Mouse (Mus musculus) frontal cortex, adult 2 months (tissue): ENCODE data around the gene Plcb4. TPM values are rescaled to one million over a fixed set of nuclear protein-coding genes. Genes with fewer than 3 reads are reported as not detected.
A peak's percentile ranks its signal among the peaks of the same experiment; 100 is the strongest.

Source experiments
- DNase-seq, 2 experiments: peaks; one replicate each; pipeline ENCODE4 v3.0.0; 2022; ENCODE audit warnings: low spot score in 1 of 2; ENCODE audit errors: extremely low spot score in 1 of 2
- polyA plus RNA-seq: library from polyadenylated mRNA; depleted of rRNA; stranded (reverse); fragments of >200 nt; gene quantifications from 2 replicates; pipeline ENCODE4 v1.2.3, GENCODE M21; 2012

Plcb4 gene
- polyA plus RNA-seq, 1 experiment = 48.5 TPM

- no peak for DNase-seq
These were observed 141.6 kb downstream of the Plcb4 start for GRCm38 (mm10) chr2:135800385-135800784.

- DNase-seq = no peak
These were observed 144.2 kb downstream of the Plcb4 start for GRCm38 (mm10) chr2:135802878-135803450.

- DNase-seq = no peak
These were observed 147.2 kb downstream of the Plcb4 start for GRCm38 (mm10) chr2:135805748-135806685.

GRCm38 (mm10) chr2:135808342-135808741 is 149.5 kb downstream of the Plcb4 start:
- no peak for DNase-seq

GRCm38 (mm10) chr2:135810841-135811240 is 152.0 kb downstream of the Plcb4 start:
- no peak for DNase-seq

GRCm38 (mm10) chr2:135811453-135812101 is 152.8 kb downstream of the Plcb4 start:
- DNase-seq = no peak

- no peak for DNase-seq
These were observed 154.0 kb downstream of the Plcb4 start for GRCm38 (mm10) chr2:135812701-135813246.

- DNase-seq = no peak
These were observed 161.9 kb downstream of the Plcb4 start for GRCm38 (mm10) chr2:135820691-135821090.

DNA sequence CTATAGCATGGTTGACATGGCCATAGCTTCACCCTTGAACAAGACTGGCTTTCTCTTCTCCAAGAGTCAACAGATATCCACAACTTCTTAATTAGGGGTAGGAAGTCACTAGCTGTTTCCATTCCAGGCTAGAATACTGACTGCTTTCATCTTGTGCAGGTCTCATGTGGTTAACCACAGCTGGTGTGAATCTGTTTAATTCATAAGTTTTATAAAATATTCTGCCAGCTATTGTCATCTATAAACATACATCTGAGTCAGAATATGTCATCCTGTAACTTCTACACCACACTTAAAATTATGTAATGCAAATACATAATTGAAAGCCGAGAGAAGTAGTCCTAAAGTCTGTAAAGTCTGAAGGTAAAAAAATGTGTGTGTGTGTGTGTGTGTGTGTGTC is 164.9 kb downstream of the Plcb4 start:
- DNase-seq = no peak

DNA sequence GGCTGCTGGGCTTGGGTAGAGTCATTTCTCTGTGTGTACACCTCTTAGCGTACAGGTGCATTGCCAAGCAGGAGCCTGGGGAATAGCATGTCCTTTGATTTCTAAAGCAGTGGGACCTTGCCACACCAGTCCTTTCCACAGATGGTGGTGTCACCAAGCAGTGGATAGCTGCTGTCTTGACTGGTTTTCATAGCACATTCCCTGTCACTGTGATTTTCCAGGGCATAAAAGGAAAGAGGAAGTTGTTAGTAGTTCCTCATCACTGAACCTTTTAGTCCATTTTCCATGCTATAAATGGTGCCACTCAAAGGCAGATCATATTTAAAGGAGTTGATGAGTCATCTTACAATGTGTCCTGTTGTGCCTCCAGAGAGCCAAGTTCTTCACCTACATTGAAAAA is 165.9 kb downstream of the Plcb4 start:
- no peak for DNase-seq

DNA sequence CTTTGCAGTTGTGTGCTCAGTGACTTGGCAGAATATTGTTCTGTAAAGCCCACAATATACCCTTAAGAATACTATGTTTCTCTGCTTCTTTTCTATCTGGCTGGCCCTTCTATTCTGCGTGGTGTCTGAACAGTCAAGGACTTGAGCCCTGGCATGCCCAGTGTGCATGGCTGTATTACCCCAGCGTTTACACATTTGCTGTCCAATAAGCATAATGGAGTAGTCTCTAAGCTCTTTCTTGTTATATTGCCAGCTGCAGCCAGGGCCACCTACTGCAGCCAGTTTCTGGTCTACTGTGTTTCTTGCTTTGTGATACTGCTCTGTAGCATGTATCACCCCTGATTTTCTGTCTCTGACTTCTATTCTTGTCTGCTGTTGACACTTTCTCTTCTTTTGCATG is 166.8 kb downstream of the Plcb4 start:
- no peak for DNase-seq

DNA sequence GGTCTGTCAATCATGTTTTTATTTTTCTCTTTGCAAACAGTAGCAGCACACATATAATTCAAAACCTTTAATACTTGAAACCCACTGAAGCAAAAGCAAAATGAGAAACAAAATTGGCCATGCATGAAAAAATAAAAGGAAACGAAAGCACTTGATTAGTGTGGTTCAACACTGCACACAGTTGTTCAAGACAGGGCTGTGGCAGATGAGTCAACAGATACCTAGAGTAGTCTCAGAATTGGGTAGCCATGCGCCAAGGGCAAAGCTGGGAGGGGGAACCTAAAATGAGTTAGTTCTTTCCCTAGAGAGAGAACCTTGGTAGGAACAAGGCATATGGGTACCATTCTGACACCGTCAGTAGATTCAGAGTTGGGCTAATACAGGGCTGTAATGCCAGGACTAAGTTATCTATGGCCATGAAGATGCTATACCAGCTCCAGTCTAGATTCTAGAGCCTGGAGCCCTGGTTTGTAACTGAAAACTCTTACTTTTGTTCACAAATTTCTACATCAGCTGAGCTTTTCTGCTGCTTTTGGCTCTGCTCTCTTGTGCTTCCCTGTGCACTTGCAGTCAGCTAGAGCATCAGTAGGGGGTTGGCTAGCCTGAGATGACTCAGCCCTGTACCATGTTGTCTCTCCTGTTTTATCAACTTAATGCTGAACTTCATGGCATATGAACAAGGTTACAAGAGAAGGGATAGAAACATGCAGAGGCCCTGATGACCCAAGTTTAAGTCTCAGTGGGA is 168.0 kb downstream of the Plcb4 start:
- DNase-seq = no peak

- DNase-seq = no peak
These were observed 169.6 kb downstream of the Plcb4 start for GRCm38 (mm10) chr2:135828446-135828845.

DNA sequence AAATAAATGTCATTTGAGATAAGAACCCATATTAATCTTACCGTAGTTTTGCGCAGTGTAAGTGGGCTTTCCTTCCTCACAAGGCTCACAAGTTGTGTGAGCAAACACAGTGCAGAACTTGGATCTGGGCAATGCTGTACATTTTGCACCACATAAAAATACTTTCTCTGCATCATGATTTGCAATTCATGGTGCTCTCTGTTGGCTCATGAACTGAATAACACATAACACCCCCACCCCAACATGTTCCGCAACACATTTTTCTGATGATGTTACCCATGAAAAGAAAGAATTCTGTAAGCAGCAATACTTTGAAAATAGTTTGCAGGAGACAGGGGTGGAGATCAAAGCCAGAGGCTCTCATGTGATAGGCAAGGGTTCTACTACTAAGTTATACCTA is 174.9 kb downstream of the Plcb4 start:
- peak in 1 of 2 experiments; percentile 33 for DNase-seq

DNA sequence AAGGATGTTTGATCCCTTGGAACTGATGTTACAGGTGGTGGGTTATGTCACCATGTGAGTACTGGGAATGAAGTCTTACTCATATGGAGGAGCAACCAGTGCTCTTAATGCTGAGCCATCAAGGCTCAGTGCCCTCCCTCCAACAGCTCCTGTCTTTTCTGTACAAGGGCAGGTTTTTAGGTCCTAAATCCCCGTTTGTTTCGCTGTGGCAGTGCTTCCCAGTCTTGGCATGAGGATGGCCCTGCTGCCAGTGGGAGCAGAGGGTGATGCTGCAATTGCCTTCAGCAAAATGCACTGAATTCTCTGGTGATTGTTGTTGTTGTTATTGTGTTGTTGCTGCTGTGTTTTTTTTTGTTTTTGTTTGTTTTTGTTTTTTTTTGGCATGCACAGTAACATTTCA is 175.6 kb downstream of the Plcb4 start:
- no peak for DNase-seq

DNA sequence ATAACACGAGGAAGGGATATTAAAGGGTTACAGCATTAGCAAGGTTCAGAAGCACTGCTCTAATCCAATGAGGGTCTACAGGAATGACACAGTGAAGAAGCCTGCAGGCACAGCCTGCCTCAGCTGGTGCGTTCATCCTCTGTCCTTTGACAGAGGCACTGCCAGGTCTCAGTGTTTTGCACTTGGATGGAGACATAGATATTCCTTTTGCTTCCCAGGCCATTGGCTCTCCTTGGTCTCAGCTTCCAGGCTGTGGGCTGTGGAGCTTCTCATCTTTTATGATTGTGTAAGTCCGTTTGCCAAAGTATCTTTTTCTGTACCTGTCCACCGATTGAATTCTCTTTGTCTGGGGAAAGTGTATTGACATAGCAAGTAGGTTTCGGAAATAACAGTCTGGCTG is 177.1 kb downstream of the Plcb4 start:
- DNase-seq = no peak

DNA sequence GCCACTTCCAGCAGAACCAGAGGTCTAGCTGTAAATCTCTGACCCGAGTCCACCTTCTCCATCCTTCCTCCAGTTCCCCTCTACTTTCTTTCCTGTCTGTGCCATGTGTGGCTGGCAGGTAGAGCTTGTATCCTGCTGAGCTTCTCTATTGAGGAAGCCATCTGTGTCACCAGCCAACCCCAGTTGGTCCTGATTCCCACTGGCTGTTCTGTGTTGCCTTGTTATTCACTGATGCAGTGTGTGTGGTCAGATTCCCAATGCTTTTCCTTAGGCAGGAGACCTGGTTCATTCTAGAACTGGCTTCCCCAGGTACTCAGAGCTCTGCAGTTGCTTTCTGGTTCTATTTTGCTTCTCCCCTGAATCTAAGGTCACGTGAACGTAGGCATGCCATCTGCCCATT is 177.6 kb downstream of the Plcb4 start:
- DNase-seq = no peak

DNA sequence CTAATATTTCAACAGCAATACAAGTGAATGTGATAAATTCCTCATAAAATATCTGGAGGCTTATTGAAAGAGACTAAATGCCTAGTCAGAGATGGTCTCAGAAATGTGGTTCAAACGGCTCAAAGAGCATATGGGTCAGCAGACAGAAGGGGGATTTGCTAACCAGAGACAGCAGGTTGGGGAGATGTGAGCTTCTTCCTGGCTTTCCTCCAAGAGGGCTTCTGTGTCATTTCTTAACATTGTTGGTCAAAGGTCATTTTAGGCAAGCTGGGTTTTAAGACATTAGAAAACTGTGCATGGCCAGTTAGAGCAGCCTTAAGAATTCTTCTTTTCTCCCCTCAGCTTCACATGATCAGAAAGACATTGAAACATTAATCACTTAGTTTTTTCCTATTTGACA is 178.9 kb downstream of the Plcb4 start:
- DNase-seq = no peak

DNA sequence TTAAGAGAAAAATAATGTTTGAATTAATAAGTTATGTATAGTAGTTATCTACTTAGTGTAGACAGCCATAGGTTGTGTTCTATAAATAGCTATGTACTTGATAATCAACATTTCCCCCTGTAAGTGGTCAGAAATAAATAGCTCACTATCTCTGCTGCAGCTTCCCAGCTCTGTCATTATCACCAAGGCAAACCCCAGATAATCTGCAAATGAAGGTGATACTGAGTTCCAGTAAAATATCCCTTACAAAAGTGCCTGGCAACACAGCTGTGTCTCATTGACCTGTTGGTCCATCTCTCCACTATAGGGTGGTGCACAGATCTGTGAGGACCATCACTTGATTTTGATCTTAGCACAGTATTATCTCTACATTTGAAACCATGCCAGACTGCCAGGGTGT is 179.3 kb downstream of the Plcb4 start:
- DNase-seq = no peak

DNA sequence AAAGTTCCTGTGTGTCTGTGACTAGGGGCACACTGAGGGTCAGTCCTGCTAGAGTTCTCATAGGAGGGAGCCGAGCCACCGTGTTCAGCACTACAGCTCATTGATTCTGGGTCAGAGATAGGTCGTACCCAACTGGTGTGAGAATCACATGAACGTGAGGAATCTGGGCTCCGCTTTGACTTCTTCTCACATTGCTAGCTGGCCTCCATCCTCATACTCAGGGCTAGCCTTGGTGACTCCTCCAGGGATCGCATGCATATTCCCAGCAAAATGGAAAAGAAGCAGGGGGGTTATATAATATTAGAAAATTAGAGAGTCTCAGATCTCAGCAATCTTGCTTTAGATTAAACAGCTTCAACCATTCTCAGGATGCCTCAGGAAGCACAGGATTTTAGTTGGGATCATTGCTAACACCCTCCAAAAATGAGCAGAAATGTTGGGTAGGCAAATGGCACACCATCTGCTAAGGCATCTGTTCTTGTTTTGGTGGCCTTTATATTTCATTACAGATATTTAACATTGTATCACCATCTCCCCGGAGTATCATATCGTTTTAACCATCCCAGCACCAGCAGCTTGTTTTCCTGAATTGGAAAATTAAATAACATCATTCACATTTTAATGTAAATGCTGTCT is 180.0 kb downstream of the Plcb4 start:
- DNase-seq = peak in 1 of 2 experiments; percentile 67
